Mouse (Mus musculus) midbrain, postnatal 0 days (tissue): ENCODE measurements around the gene Chst11. TPM values are rescaled to one million over a fixed set of nuclear protein-coding genes. Genes with fewer than 3 reads are reported as not detected.

Source experiments
- ATAC-seq: fragments of 200-750 bp; cut with Nextera tagmentation; 2 replicates; pipeline ENCODE4 v1.8.0; 2017; ENCODE audit warnings: moderate number of reproducible peaks, mild to moderate bottlenecking, moderate TSS enrichment, moderate library complexity; ENCODE audit not compliant: low FRiP score
- DNase-seq: peaks from one replicate; pipeline ENCODE4 v3.0.0-alpha.2; 2015; ENCODE audit warnings: low spot score
- H3K27ac ChIP-seq: fragments of 300-500 bp; sonication (generic); 2 replicates; pipeline ENCODE4 v1.5.1; 2014; ENCODE audit warnings: low read depth, mild to moderate bottlenecking, low read length, mixed read lengths
- H3K27me3 ChIP-seq: fragments of 300-500 bp; sonication (generic); 2 replicates; pipeline ENCODE4 v1.6.1; 2014; ENCODE audit warnings: low read length, control low read depth, mixed read lengths; ENCODE audit not compliant: insufficient read depth
- H3K36me3 ChIP-seq: fragments of 300-500 bp; sonication (generic); 2 replicates; pipeline ENCODE4 v1.6.1; 2014; ENCODE audit warnings: low read length, control low read depth, mixed read lengths; ENCODE audit not compliant: insufficient read depth
- H3K4me1 ChIP-seq: fragments of 300-500 bp; sonication (generic); 2 replicates; pipeline ENCODE4 v1.6.1; 2014; ENCODE audit warnings: mild to moderate bottlenecking, control low read depth, antibody characterized with exemption, low read length, mixed read lengths; ENCODE audit not compliant: insufficient read depth
- H3K4me2 ChIP-seq: fragments of 300-500 bp; sonication (generic); 2 replicates; pipeline ENCODE4 v1.6.1; 2014; ENCODE audit warnings: low read depth, mild to moderate bottlenecking, low read length, mixed read lengths; ENCODE audit not compliant: poor library complexity, severe bottlenecking
- H3K4me3 ChIP-seq: fragments of 300-500 bp; sonication (generic); 2 replicates; pipeline ENCODE4 v1.5.1; 2014; ENCODE audit warnings: low read depth, mild to moderate bottlenecking, low read length, moderate library complexity
- H3K9ac ChIP-seq: fragments of 300-500 bp; sonication (generic); replicated peaks from 2 replicates; pipeline ENCODE4 v1.6.1; 2014; ENCODE audit warnings: mild to moderate bottlenecking, low read length, moderate library complexity, mixed read lengths; ENCODE audit not compliant: poor library complexity, severe bottlenecking
- H3K9me3 ChIP-seq: fragments of 300-500 bp; sonication (generic); 2 replicates; pipeline ENCODE4 v1.6.1; 2016; ENCODE audit warnings: low read length, control low read depth
- CTCF ChIP-seq: IDR thresholded peaks from 2 replicates; pipeline ENCODE4 v1.5.1; 2016; ENCODE audit warnings: antibody characterized with exemption, mild to moderate bottlenecking
- WGBS: fragments of 180-500 bp; shearing (Covaris S2); extraction: QIAGEN DNeasy Blood & Tissue Kit; methylation state at CpG from one replicate; pipeline ENCODE4 v1.1.7; 2014; 5-methylcytosine and 5-hydroxymethylcytosine counted together
- polyA plus RNA-seq: library from polyadenylated mRNA; unstranded; fragments of >200 nt; fragmentation: Nextera tagmentation; extraction: Ambion mirVana; gene quantifications from 2 replicates; pipeline ENCODE4 v1.2.1, GENCODE M21; 2015
- total RNA-seq: library from RNA; depleted of rRNA; stranded (reverse); fragments of >200 nt; gene quantifications from 2 replicates; pipeline ENCODE4 v1.2.3, GENCODE M21; 2014

The Chst11 gene
- total and polyA plus RNA-seq, 2 experiments from 2014 or later = 2.8 to 20.5 TPM

DNA sequence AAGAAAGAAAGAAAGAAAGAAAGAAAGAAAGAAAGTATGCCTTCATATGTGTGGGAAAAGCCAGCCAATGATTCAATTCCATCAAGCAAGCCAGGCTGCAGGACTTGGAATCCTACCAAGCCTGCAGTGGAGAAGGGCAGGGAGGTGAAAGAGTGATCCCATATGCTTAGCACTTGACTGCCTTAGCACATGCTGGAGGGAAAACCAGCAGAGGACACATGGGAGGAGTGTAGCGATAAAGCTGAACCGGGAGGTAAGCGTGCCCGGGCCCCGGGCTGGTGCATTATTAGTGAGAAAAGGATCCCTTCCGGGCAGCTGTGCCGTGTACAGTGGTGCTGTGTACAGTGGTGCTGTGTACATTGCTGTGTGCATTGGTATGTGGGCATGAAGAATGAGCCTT, 165.3 kb downstream of the Chst11 start:
- WGBS = 90% methylated on average over 7 of the region's 7 CpGs
- Histone ChIP-seq H3K9ac (no peak overlapping the region), H3K36me3 (no peaks in the 10 kb centered on the region), H3K9me3 (no peaks in the 10 kb centered on the region), H3K4me3 (no peak overlapping the region), H3K27me3 (no peaks in the 10 kb centered on the region), H3K27ac (no peak overlapping the region), H3K4me2 (no peak overlapping the region), H3K4me1 (peaks cover 11% of the 10 kb centered on the region; the same call in 1 of the 2 replicates)
- no peak for DNase-seq
- no peak for ATAC-seq
- TF ChIP-seq CTCF = no peak

GRCm38 (mm10) chr10:83151362-83151761, 166.1 kb downstream of the Chst11 start:
- TF ChIP-seq CTCF = no peak
- no peaks in the 10 kb centered on the region for H3K9me3 ChIP-seq
- no peaks in the 10 kb centered on the region for H3K36me3 ChIP-seq
- no peak overlapping the region for H3K9ac ChIP-seq
- H3K27me3 ChIP-seq = no peaks in the 10 kb centered on the region
- no peak overlapping the region for H3K27ac ChIP-seq
- 75% methylated on average over 6 of the region's 6 CpGs for WGBS
- H3K4me2 ChIP-seq = no peak overlapping the region
- no peak overlapping the region for H3K4me3 ChIP-seq
- no peak for DNase-seq
- no peak for ATAC-seq
- H3K4me1 ChIP-seq = peaks cover 11% of the 10 kb centered on the region; the same call in 1 of the 2 replicates

DNA sequence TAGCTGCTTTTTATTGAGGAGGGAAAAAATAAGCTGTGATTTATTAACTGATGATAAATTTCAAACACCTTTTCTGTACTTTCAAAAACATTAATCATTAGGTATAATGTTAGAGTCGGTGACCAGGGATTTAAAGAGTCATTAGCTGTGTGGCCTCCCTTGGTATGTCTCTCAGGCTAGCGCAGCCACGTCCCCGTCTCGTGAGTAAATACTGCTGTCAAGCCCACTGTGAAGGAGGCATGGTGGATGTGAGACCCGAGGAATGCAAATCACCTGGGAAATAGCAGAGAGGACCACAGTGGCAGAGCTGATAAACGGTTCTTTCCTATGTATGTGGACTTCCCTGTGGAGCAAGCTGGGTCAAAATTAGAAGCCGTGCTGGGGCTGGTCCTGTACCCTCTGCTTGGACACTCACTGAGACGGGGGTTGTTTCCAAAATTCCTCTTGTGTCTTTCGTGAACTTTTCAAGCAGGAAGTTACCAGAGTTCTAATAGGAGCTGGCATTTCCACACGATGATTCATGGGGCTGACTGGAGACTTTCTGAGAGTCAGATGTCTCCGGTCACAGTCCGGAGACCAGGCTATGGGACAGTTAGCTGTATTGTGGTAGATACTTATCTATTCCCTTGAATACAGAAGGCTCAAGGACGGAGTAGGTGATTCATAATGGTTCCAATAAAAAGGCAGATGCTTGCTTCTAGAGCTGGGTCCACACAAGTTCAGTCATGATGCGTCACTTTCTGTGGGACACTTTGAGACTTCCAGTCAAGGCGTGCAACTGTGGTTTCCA, 166.8 kb downstream of the Chst11 start:
- ATAC-seq (no peak), DNase-seq (no peak)
- Histone ChIP-seq H3K9ac (no peak overlapping the region), H3K4me2 (no peak overlapping the region), H3K4me1 (peaks cover 11% of the 10 kb centered on the region; the same call in 1 of the 2 replicates), H3K4me3 (no peak overlapping the region), H3K27ac (no peak overlapping the region), H3K36me3 (no peaks in the 10 kb centered on the region), H3K9me3 (no peaks in the 10 kb centered on the region), H3K27me3 (no peaks in the 10 kb centered on the region)
- TF ChIP-seq CTCF = no peak
- 70% methylated on average over 16 of the region's 16 CpGs for WGBS

DNA sequence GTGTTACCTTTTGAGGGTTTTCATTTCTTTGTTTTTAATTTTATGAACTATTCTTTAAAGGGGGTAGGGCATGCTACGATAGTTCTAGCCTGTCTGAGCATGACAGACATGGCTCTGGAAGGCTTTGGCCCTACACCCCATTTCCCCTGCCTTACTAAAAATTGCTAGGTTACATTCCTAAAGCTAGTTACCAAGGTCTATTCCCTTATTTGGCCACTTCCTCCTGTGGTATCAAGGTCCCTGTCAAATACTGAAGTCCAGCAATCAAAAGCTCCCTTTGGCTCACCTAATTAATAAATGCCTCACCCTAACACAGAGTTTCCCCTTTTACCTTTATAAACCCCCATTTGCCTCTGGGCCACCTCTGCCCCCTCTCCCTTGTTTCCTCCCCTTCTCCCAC, 167.4 kb downstream of the Chst11 start:
- ATAC-seq = no peak
- H3K9ac ChIP-seq = no peak overlapping the region
- H3K4me1 ChIP-seq = peaks cover 11% of the 10 kb centered on the region; the same call in 1 of the 2 replicates
- 90% methylated on average over 1 of the region's 1 CpGs for WGBS
- no peaks in the 10 kb centered on the region for H3K9me3 ChIP-seq
- no peak overlapping the region for H3K27ac ChIP-seq
- no peaks in the 10 kb centered on the region for H3K36me3 ChIP-seq
- no peaks in the 10 kb centered on the region for H3K27me3 ChIP-seq
- H3K4me3 ChIP-seq = no peak overlapping the region
- TF ChIP-seq CTCF = no peak
- no peak overlapping the region for H3K4me2 ChIP-seq
- DNase-seq = no peak

- 91% methylated on average over 5 of the region's 5 CpGs for WGBS
- H3K4me1 ChIP-seq = peaks cover 11% of the 10 kb centered on the region; the same call in 1 of the 2 replicates
- DNase-seq (no peak), ATAC-seq (no peak)
- H3K36me3 ChIP-seq = no peaks in the 10 kb centered on the region
- no peaks in the 10 kb centered on the region for H3K9me3 ChIP-seq
- H3K9ac ChIP-seq = no peak overlapping the region
- H3K4me2 ChIP-seq = no peak overlapping the region
- no peak overlapping the region for H3K27ac ChIP-seq
- TF ChIP-seq CTCF = no peak
- H3K4me3 ChIP-seq = no peak overlapping the region
- H3K27me3 ChIP-seq = no peaks in the 10 kb centered on the region
These were observed 168.1 kb downstream of the Chst11 start for GRCm38 (mm10) chr10:83153374-83153773.

DNA sequence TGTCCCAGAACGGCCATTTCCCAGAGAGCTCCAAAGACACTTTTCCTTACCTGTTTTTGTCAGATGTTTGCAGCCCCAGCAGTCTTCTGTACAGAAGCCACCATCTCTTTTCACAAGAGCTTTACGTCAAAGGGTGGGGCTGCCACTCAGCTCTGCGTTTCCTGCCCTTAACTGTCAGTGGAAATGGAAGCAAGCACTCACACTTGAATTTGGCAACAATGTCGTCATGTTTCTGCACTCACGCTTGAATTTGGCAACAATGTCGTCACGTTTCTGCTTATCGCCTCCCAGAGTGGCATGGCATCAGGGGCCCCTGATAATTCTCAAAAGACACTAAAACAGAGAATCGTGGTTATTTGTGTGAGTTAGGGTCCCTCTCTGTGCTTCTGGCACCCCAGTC, 168.6 kb downstream of the Chst11 start:
- Histone ChIP-seq H3K4me1 (peaks cover 10% of the 10 kb centered on the region; the same call in 1 of the 2 replicates), H3K4me2 (no peak overlapping the region), H3K36me3 (no peaks in the 10 kb centered on the region), H3K9ac (no peak overlapping the region), H3K27ac (no peak overlapping the region), H3K4me3 (no peak overlapping the region), H3K27me3 (no peaks in the 10 kb centered on the region), H3K9me3 (no peaks in the 10 kb centered on the region)
- TF ChIP-seq CTCF = no peak
- DNase-seq = no peak
- 90% methylated on average over 9 of the region's 9 CpGs for WGBS
- ATAC-seq = no peak
